Mouse (Mus musculus) ES-Bruce4 (cell line): ENCODE data around the gene Spata13.

ENCODE experiments used
- CTCF ChIP-seq: IDR thresholded peaks from one replicate; pipeline ENCODE4 v1.8.1; 2011; ENCODE audit warnings: low read depth, low read length
- EP300 ChIP-seq: IDR thresholded peaks from 2 replicates; pipeline ENCODE4 v1.6.1; 2011; ENCODE audit warnings: low read depth, low read length; ENCODE audit not compliant: insufficient read depth
- POLR2A ChIP-seq: IDR thresholded peaks from one replicate; pipeline ENCODE4 v1.8.1; 2011; ENCODE audit warnings: low read length; ENCODE audit not compliant: insufficient read depth

DNA sequence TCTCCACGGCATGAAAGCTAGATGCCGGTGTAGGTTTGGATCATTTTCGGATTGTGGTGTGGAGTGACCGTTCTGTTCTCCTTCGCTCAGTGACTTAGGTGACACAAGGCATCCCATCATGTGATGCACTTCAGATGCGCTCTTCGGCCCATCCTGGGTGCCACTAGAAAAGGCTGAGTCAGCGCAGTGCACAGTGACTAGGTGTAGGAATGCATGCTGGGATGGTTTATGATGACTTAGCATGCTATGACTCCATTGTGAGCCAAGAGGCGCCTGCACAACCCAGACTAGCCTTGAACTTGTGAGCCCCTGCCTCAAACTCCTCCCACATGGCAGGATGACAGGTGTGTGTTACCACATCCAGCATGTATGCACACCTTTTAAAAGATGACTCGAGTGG lies 112.3 kb downstream of the Spata13 start:
- no peak for TF ChIP-seq CTCF
- TF ChIP-seq POLR2A, result no peak
- no peak for TF ChIP-seq EP300
